ENCODE assay signal across 22 mouse cellular contexts in the genomic region with DNA sequence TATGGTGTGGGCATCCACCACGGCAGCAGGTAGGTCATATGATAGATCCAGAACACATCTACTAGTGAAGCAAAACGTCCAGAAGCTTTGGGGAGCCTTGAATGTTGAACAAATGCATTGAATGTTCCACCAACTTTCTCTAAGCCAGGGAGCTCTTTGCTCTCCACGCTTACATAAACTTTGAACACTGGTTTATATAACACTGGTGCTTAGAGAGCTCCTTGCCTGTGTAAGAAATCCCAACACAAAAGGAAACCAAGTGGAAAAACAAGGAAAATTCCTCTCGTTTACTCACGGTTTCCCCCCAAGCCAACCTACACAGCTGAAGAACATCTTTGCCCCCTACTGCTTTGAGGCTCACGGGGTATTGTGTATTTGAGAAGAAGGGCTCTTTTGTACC.
A peak's percentile ranks its signal among the peaks of the same experiment; 100 is the strongest.
DNase-seq lines count a peak whose midpoint lies in the region; ATAC-seq and TF ChIP-seq lines count a peak whose summit lies in the region.
"Had no signal": no experiment of that assay in that cellular context is flagged by ENCODE, and none has a peak within 500 bp of the region (broad histone marks: within the 10 kb centered on the region; RNA-seq: fewer than 3 reads in every experiment).

No protein-coding gene starts in this region.

- no peaks in the 10 kb centered on the region for H3K36me3 ChIP-seq in forebrain, embryonic 15.5 days
- no peaks in the 10 kb centered on the region for H3K36me3 ChIP-seq in forebrain, embryonic 13.5 days (ENCODE audit: poor library complexity, severe bottlenecking)
- H3K36me3 ChIP-seq in intestine, embryonic 14.5 days (ENCODE audit: control insufficient read depth, insufficient read depth, low read length) = no peaks in the 10 kb centered on the region
- no peaks in the 10 kb centered on the region for H3K36me3 ChIP-seq in intestine, postnatal 0 days (ENCODE audit: control insufficient read depth, insufficient read depth)
- H3K36me3 ChIP-seq in neural tube, embryonic 15.5 days = 0 out of 2 replicates have a peak, but pooled peaks cover 2% of the 10 kb centered on the region
- H3K36me3 ChIP-seq: forebrain, embryonic 12.5 days; heart, embryonic 15.5 days had no signal

- 72% methylated on average over 6 of the region's 6 CpGs for WGBS in forebrain, embryonic 15.5 days
- 73% methylated on average over 6 of the region's 6 CpGs for WGBS in forebrain, embryonic 13.5 days
- WGBS in intestine, embryonic 14.5 days = 60% methylated on average over 6 of the region's 6 CpGs
- WGBS in intestine, postnatal 0 days = 72% methylated on average over 6 of the region's 6 CpGs
- WGBS in neural tube, embryonic 15.5 days = 76% methylated on average over 6 of the region's 6 CpGs

- no peak for ATAC-seq in forebrain, embryonic 15.5 days (replicated peaks)
- no peak for ATAC-seq in forebrain, embryonic 13.5 days
- no peak for ATAC-seq in intestine, embryonic 14.5 days (replicated peaks; ENCODE audit: low FRiP score, low TSS enrichment, low read depth)
- no peak for ATAC-seq in intestine, postnatal 0 days
- ATAC-seq in neural tube, embryonic 15.5 days (ENCODE audit: low FRiP score) = no peak
- ATAC-seq: activated CD4-positive, CD25-positive, alpha-beta regulatory T cell, adult 4 months; intestine, embryonic 16.5 days; Patski had no signal

- H3K27ac ChIP-seq in forebrain, embryonic 15.5 days (replicated peaks) = 0 out of 2 replicates have a peak overlapping the region, but pooled peaks have one; percentile 3
- no peak overlapping the region for H3K27ac ChIP-seq in forebrain, embryonic 13.5 days
- peak overlapping the region; percentile 34; the same call in 1 of the 2 replicates for H3K27ac ChIP-seq in intestine, embryonic 14.5 days (ENCODE audit: low read depth)
- H3K27ac ChIP-seq in intestine, postnatal 0 days (ENCODE audit: low read depth, low read length) = no peak overlapping the region
- peak overlapping the region; percentile 37; the same call in 1 of the 2 replicates for H3K27ac ChIP-seq in neural tube, embryonic 15.5 days (replicated peaks)
- H3K27ac ChIP-seq: forebrain, embryonic 12.5 days had no signal

- H3K4me3 ChIP-seq in forebrain, embryonic 15.5 days = no peak overlapping the region
- H3K4me3 ChIP-seq in forebrain, embryonic 13.5 days = no peak overlapping the region
- no peak overlapping the region for H3K4me3 ChIP-seq in intestine, embryonic 14.5 days (ENCODE audit: low read depth, low read length)
- no peak overlapping the region for H3K4me3 ChIP-seq in intestine, postnatal 0 days (ENCODE audit: low read depth, low read length)
- no peak overlapping the region for H3K4me3 ChIP-seq in neural tube, embryonic 15.5 days (replicated peaks)
- H3K4me3 ChIP-seq: forebrain, embryonic 12.5 days; heart, embryonic 15.5 days; hindbrain, embryonic 10.5 days had no signal

- TF ChIP-seq CTCF in intestine, postnatal 0 days (IDR thresholded peaks at IDR 0.05; ENCODE audit: low read depth) = no peak

- no peak overlapping the region for H3K4me2 ChIP-seq in forebrain, embryonic 15.5 days (replicated peaks)
- H3K4me2 ChIP-seq in forebrain, embryonic 13.5 days = no peak overlapping the region
- H3K4me2 ChIP-seq in intestine, embryonic 14.5 days (ENCODE audit: low read length) = no peak overlapping the region
- no peak overlapping the region for H3K4me2 ChIP-seq in intestine, postnatal 0 days (replicated peaks; ENCODE audit: low read depth)
- no peak overlapping the region for H3K4me2 ChIP-seq in neural tube, embryonic 15.5 days
- H3K4me2 ChIP-seq: forebrain, embryonic 12.5 days; heart, embryonic 11.5 days; heart, embryonic 15.5 days; hindbrain, embryonic 14.5 days had no signal

- no peak for DNase-seq in intestine, embryonic 14.5 days (ENCODE audit: low spot score)
- DNase-seq in brain, adult 2 months (ENCODE audit: low read depth, low spot score) = peak; percentile 61
- DNase-seq: adrenal gland, postnatal 14 days; cerebellum, adult 18-20 months; cerebellum, adult 9-11 months; cerebellum, postnatal 36 days; gastrocnemius, postnatal 25 days; heart, adult 18-20 months; heart, postnatal 14 days had no signal

- no peak overlapping the region for H3K9ac ChIP-seq in forebrain, embryonic 15.5 days (replicated peaks)
- no peak overlapping the region for H3K9ac ChIP-seq in forebrain, embryonic 13.5 days
- H3K9ac ChIP-seq in intestine, embryonic 14.5 days (ENCODE audit: low read length) = no peak overlapping the region
- no peak overlapping the region for H3K9ac ChIP-seq in intestine, postnatal 0 days (ENCODE audit: low read depth, low read length)
- no peak overlapping the region for H3K9ac ChIP-seq in neural tube, embryonic 15.5 days (replicated peaks)
- H3K9ac ChIP-seq: forebrain, embryonic 12.5 days; heart, embryonic 15.5 days; hindbrain, embryonic 14.5 days had no signal

- no peaks in the 10 kb centered on the region for H3K27me3 ChIP-seq in forebrain, embryonic 15.5 days
- H3K27me3 ChIP-seq in forebrain, embryonic 13.5 days = no peaks in the 10 kb centered on the region
- no peaks in the 10 kb centered on the region for H3K27me3 ChIP-seq in intestine, embryonic 14.5 days (replicated peaks; ENCODE audit: control insufficient read depth, insufficient read depth, low read length)
- no peaks in the 10 kb centered on the region for H3K27me3 ChIP-seq in intestine, postnatal 0 days (replicated peaks; ENCODE audit: control insufficient read depth, insufficient read depth, low read length)
- no peaks in the 10 kb centered on the region for H3K27me3 ChIP-seq in neural tube, embryonic 15.5 days (replicated peaks)
- H3K27me3 ChIP-seq: CH12.LX; forebrain, embryonic 12.5 days; heart, embryonic 15.5 days; Patski had no signal

- H3K9me3 ChIP-seq in forebrain, embryonic 15.5 days = no peaks in the 10 kb centered on the region
- H3K9me3 ChIP-seq in forebrain, embryonic 13.5 days (replicated peaks) = no peaks in the 10 kb centered on the region
- no peaks in the 10 kb centered on the region for H3K9me3 ChIP-seq in intestine, embryonic 14.5 days (ENCODE audit: control insufficient read depth, low read length)
- H3K9me3 ChIP-seq in intestine, postnatal 0 days (ENCODE audit: control insufficient read depth) = no peaks in the 10 kb centered on the region
- H3K9me3 ChIP-seq in neural tube, embryonic 15.5 days (replicated peaks) = no peaks in the 10 kb centered on the region
- H3K9me3 ChIP-seq: forebrain, embryonic 12.5 days; heart, embryonic 15.5 days; hindbrain, embryonic 10.5 days had no signal

- H3K4me1 ChIP-seq in forebrain, embryonic 15.5 days = peaks cover 20% of the 10 kb centered on the region
- H3K4me1 ChIP-seq in forebrain, embryonic 13.5 days = peaks cover 28% of the 10 kb centered on the region
- 0 out of 2 replicates have a peak, but pooled peaks cover 3% of the 10 kb centered on the region for H3K4me1 ChIP-seq in intestine, embryonic 14.5 days (replicated peaks; ENCODE audit: control insufficient read depth, insufficient read depth, low read length)
- H3K4me1 ChIP-seq in intestine, postnatal 0 days (replicated peaks; ENCODE audit: control insufficient read depth, insufficient read depth, low read length) = no peaks in the 10 kb centered on the region
- peaks cover 20% of the 10 kb centered on the region for H3K4me1 ChIP-seq in neural tube, embryonic 15.5 days

Comparison
In these comparisons a context has a peak if more than half of its experiments do, and no peak if none do; other contexts are left out.
1. H3K27ac ChIP-seq: peak in forebrain, embryonic 15.5 days (single experiment), intestine, embryonic 14.5 days (single experiment) and neural tube, embryonic 15.5 days (single experiment); none in forebrain, embryonic 13.5 days (single experiment) and intestine, postnatal 0 days (single experiment).